In genomic region chr14:54383355-54383771, GRCm38 (mm10) we compare ENCODE assay signal across 10 mouse cellular contexts. TPM values are rescaled to one million over a fixed set of nuclear protein-coding genes. Genes with fewer than 3 reads are reported as not detected.
DNase-seq lines count a peak whose midpoint lies in the region; ATAC-seq and TF ChIP-seq lines count a peak whose summit lies in the region.
"Had no signal": no experiment of that assay in that cellular context is flagged by ENCODE, and none has a peak within 500 bp of the region (broad histone marks: within the 10 kb centered on the region; RNA-seq: fewer than 3 reads in every experiment).

No protein-coding gene starts in this region.

- 57% methylated on average over 4 of the region's 4 CpGs for WGBS in hindbrain, embryonic 13.5 days
- 47% methylated on average over 4 of the region's 4 CpGs for WGBS in hindbrain, embryonic 11.5 days
- WGBS in intestine, embryonic 16.5 days = 31% methylated on average over 4 of the region's 4 CpGs
- WGBS in liver, embryonic 16.5 days (ENCODE audit: insufficient replicate concordance) = 29% methylated on average over 4 of the region's 4 CpGs
- 55% methylated on average over 4 of the region's 4 CpGs for WGBS in thymus, adult 2 months

- no peaks in the 10 kb centered on the region for H3K9me3 ChIP-seq in hindbrain, embryonic 13.5 days
- H3K9me3 ChIP-seq in hindbrain, embryonic 11.5 days (ENCODE audit: control insufficient read depth, low read length) = no peaks in the 10 kb centered on the region
- no peaks in the 10 kb centered on the region for H3K9me3 ChIP-seq in intestine, embryonic 16.5 days (ENCODE audit: control insufficient read depth, low read length)
- no peaks in the 10 kb centered on the region for H3K9me3 ChIP-seq in liver, embryonic 16.5 days (replicated peaks; ENCODE audit: control insufficient read depth, low read length)
- H3K9me3 ChIP-seq: limb, embryonic 12.5 days had no signal

- no peak overlapping the region for H3K4me3 ChIP-seq in hindbrain, embryonic 13.5 days
- no peak overlapping the region for H3K4me3 ChIP-seq in hindbrain, embryonic 11.5 days (ENCODE audit: low read depth, low read length)
- no peak overlapping the region for H3K4me3 ChIP-seq in intestine, embryonic 16.5 days (ENCODE audit: low read length)
- H3K4me3 ChIP-seq in liver, embryonic 16.5 days (ENCODE audit: low read depth, low read length) = no peak overlapping the region
- no peak overlapping the region for H3K4me3 ChIP-seq in thymus, adult 2 months (ENCODE audit: control insufficient read depth, insufficient read depth, low read length)
- H3K4me3 ChIP-seq: limb, embryonic 12.5 days had no signal

- no peaks in the 10 kb centered on the region for H3K4me1 ChIP-seq in hindbrain, embryonic 13.5 days (replicated peaks)
- H3K4me1 ChIP-seq in hindbrain, embryonic 11.5 days (replicated peaks; ENCODE audit: control insufficient read depth, insufficient read depth, low read length) = no peaks in the 10 kb centered on the region
- H3K4me1 ChIP-seq in intestine, embryonic 16.5 days (ENCODE audit: control insufficient read depth, insufficient read depth, low read length) = peaks cover 61% of the 10 kb centered on the region
- H3K4me1 ChIP-seq in liver, embryonic 16.5 days (ENCODE audit: control insufficient read depth, low read depth, low read length) = peaks cover 31% of the 10 kb centered on the region
- H3K4me1 ChIP-seq in thymus, adult 2 months (replicated peaks; ENCODE audit: control insufficient read depth, insufficient read depth, low read length) = 0 out of 2 replicates have a peak, but pooled peaks cover 6% of the 10 kb centered on the region

- no peak overlapping the region for H3K27ac ChIP-seq in hindbrain, embryonic 13.5 days
- no peak overlapping the region for H3K27ac ChIP-seq in hindbrain, embryonic 11.5 days (ENCODE audit: low read depth, low read length)
- peak overlapping the region; percentile 71 for H3K27ac ChIP-seq in intestine, embryonic 16.5 days (ENCODE audit: low read length)
- peak overlapping the region; percentile 81 for H3K27ac ChIP-seq in liver, embryonic 16.5 days (ENCODE audit: low read length)
- H3K27ac ChIP-seq in thymus, adult 2 months (ENCODE audit: control insufficient read depth, insufficient read depth, low read length) = no peak overlapping the region
- H3K27ac ChIP-seq: limb, embryonic 12.5 days had no signal

- H3K36me3 ChIP-seq in hindbrain, embryonic 13.5 days = no peaks in the 10 kb centered on the region
- H3K36me3 ChIP-seq in hindbrain, embryonic 11.5 days (ENCODE audit: control insufficient read depth, insufficient read depth, low read length) = no peaks in the 10 kb centered on the region
- no peaks in the 10 kb centered on the region for H3K36me3 ChIP-seq in intestine, embryonic 16.5 days (ENCODE audit: control insufficient read depth, insufficient read depth, low read length)
- H3K36me3 ChIP-seq in liver, embryonic 16.5 days (ENCODE audit: control insufficient read depth, insufficient read depth) = no peaks in the 10 kb centered on the region
- H3K36me3 ChIP-seq in thymus, adult 2 months (ENCODE audit: control insufficient read depth, insufficient read depth, low read length) = no peaks in the 10 kb centered on the region
- H3K36me3 ChIP-seq: limb, embryonic 12.5 days had no signal

- no peaks in the 10 kb centered on the region for H3K27me3 ChIP-seq in hindbrain, embryonic 13.5 days
- no peaks in the 10 kb centered on the region for H3K27me3 ChIP-seq in hindbrain, embryonic 11.5 days (ENCODE audit: control insufficient read depth, insufficient read depth, low read length)
- H3K27me3 ChIP-seq in intestine, embryonic 16.5 days (replicated peaks; ENCODE audit: control insufficient read depth, insufficient read depth, low read length) = no peaks in the 10 kb centered on the region
- no peaks in the 10 kb centered on the region for H3K27me3 ChIP-seq in liver, embryonic 16.5 days (ENCODE audit: control insufficient read depth, insufficient read depth, low read depth, low read length)
- H3K27me3 ChIP-seq in thymus, adult 2 months (ENCODE audit: control insufficient read depth, insufficient read depth, low read length) = no peaks in the 10 kb centered on the region
- H3K27me3 ChIP-seq: limb, embryonic 12.5 days had no signal

- DNase-seq in hindbrain, embryonic 11.5 days (ENCODE audit: low spot score) = no peak
- peak; percentile 64 for DNase-seq in WW6 (ENCODE audit: low read depth, low spot score)
- DNase-seq in adrenal gland, adult 2 months = no peak
- DNase-seq in right cerebral cortex, postnatal 4 days = no peak
- no peak for DNase-seq in thymus, adult 2 months

- no peak for TF ChIP-seq POLR2A in thymus, adult 2 months (IDR thresholded peaks at IDR 0.05; ENCODE audit: control insufficient read depth, extremely low read depth, insufficient read depth, low read length, poor library complexity)

- ATAC-seq in hindbrain, embryonic 13.5 days (ENCODE audit: low FRiP score) = 0 out of 2 replicates have a peak, but pooled peaks have one; percentile 36
- ATAC-seq in hindbrain, embryonic 11.5 days (ENCODE audit: low FRiP score) = no peak
- ATAC-seq in intestine, embryonic 16.5 days = peak; percentile 78
- ATAC-seq in liver, embryonic 16.5 days (ENCODE audit: low read depth) = peak; percentile 66
- ATAC-seq: forebrain, embryonic 14.5 days had no signal

- no peak overlapping the region for H3K9ac ChIP-seq in hindbrain, embryonic 13.5 days
- H3K9ac ChIP-seq in hindbrain, embryonic 11.5 days (ENCODE audit: low read depth, low read length) = no peak overlapping the region
- H3K9ac ChIP-seq in intestine, embryonic 16.5 days (ENCODE audit: low read depth, low read length) = 0 out of 2 replicates have a peak overlapping the region, but pooled peaks have one; percentile 1
- H3K9ac ChIP-seq in liver, embryonic 16.5 days (ENCODE audit: low read depth, low read length) = no peak overlapping the region
- H3K9ac ChIP-seq: limb, embryonic 12.5 days had no signal

- TF ChIP-seq CTCF in thymus, adult 2 months (IDR thresholded peaks at IDR 0.05; ENCODE audit: borderline replicate concordance, control insufficient read depth, extremely low read depth, insufficient read depth, low read length, poor library complexity) = no peak

- H3K4me2 ChIP-seq in hindbrain, embryonic 13.5 days = no peak overlapping the region
- no peak overlapping the region for H3K4me2 ChIP-seq in hindbrain, embryonic 11.5 days (replicated peaks; ENCODE audit: low read depth, low read length)
- H3K4me2 ChIP-seq in intestine, embryonic 16.5 days (ENCODE audit: low read depth, low read length) = peak overlapping the region; percentile 11; the same call in 1 of the 2 replicates
- no peak overlapping the region; the same call in 1 of the 2 replicates for H3K4me2 ChIP-seq in liver, embryonic 16.5 days (ENCODE audit: low read depth, low read length)
- H3K4me2 ChIP-seq: limb, embryonic 12.5 days had no signal

RNA-seq across cellular contexts. Expression of gene Oxa1l, which starts 22.7 kb away (rescaled TPM):
- polyA plus RNA-seq in hindbrain, embryonic 13.5 days (2015; fragmentation: Nextera tagmentation; extraction: Ambion mirVana) = 47.7 and 51.3 TPM in 2 replicates
- polyA plus RNA-seq in hindbrain, embryonic 11.5 days (2014; fragmentation: Nextera tagmentation; extraction: Ambion mirVana) = 46.7 and 47.2 TPM in 2 replicates
- polyA plus RNA-seq in intestine, embryonic 16.5 days (2015; fragmentation: Nextera tagmentation; extraction: Ambion mirVana) = 42.9 and 48.6 TPM in 2 replicates
- polyA plus RNA-seq in liver, embryonic 16.5 days (2015; fragmentation: Nextera tagmentation; extraction: Ambion mirVana) = 15.9 and 17.9 TPM in 2 replicates
- total RNA-seq in adrenal gland, adult 2 months (2021) = 100 to 1,000 TPM in 1 of 2 experiments, 10 to 100 TPM in 1; 95.8 to 109 TPM
- polyA plus RNA-seq in adrenal gland, adult 2 months (2012; rRNA removed) = 461 and 500 TPM in 2 replicates
- polyA plus RNA-seq in thymus, adult 2 months (2012; rRNA removed) = 177 and 188 TPM in 2 replicates

RNA-seq across cellular contexts. Expression of gene Slc7a7, which starts 34.2 kb away (rescaled TPM):
- polyA plus RNA-seq in hindbrain, embryonic 13.5 days (2015; fragmentation: Nextera tagmentation; extraction: Ambion mirVana) = 5.9 and 6.0 TPM in 2 replicates
- 4.3 and 4.8 TPM in 2 replicates for polyA plus RNA-seq in hindbrain, embryonic 11.5 days (2014; fragmentation: Nextera tagmentation; extraction: Ambion mirVana)
- polyA plus RNA-seq in intestine, embryonic 16.5 days (2015; fragmentation: Nextera tagmentation; extraction: Ambion mirVana) = 93.8 and 111 TPM in 2 replicates
- polyA plus RNA-seq in liver, embryonic 16.5 days (2015; fragmentation: Nextera tagmentation; extraction: Ambion mirVana) = 9.5 and 10.5 TPM in 2 replicates
- 1 to 10 TPM; 2.8 to 3.9 TPM for total RNA-seq in adrenal gland, adult 2 months (2021)
- 3.7 and 4.2 TPM in 2 replicates for polyA plus RNA-seq in adrenal gland, adult 2 months (2012; rRNA removed)
- 24.2 and 29.3 TPM in 2 replicates for polyA plus RNA-seq in thymus, adult 2 months (2012; rRNA removed)

RNA-seq across cellular contexts. Expression of gene Mrpl52, which starts 43.3 kb away (rescaled TPM):
- polyA plus RNA-seq in hindbrain, embryonic 13.5 days (2015; fragmentation: Nextera tagmentation; extraction: Ambion mirVana) = 298 and 306 TPM in 2 replicates
- polyA plus RNA-seq in hindbrain, embryonic 11.5 days (2014; fragmentation: Nextera tagmentation; extraction: Ambion mirVana) = 206 and 231 TPM in 2 replicates
- 249 and 267 TPM in 2 replicates for polyA plus RNA-seq in intestine, embryonic 16.5 days (2015; fragmentation: Nextera tagmentation; extraction: Ambion mirVana)
- polyA plus RNA-seq in liver, embryonic 16.5 days (2015; fragmentation: Nextera tagmentation; extraction: Ambion mirVana) = 161 and 178 TPM in 2 replicates
- total RNA-seq in adrenal gland, adult 2 months (2021) = 100 to 1,000 TPM; 162 to 202 TPM
- polyA plus RNA-seq in adrenal gland, adult 2 months (2012; rRNA removed) = 2,091 and 3,081 TPM in 2 replicates
- polyA plus RNA-seq in thymus, adult 2 months (2012; rRNA removed) = 211 and 214 TPM in 2 replicates

RNA-seq across cellular contexts. Expression of gene Mmp14, which starts 48.0 kb away (rescaled TPM):
- polyA plus RNA-seq in hindbrain, embryonic 13.5 days (2015; fragmentation: Nextera tagmentation; extraction: Ambion mirVana) = 49.1 and 54.9 TPM in 2 replicates
- 71.2 and 73.1 TPM in 2 replicates for polyA plus RNA-seq in hindbrain, embryonic 11.5 days (2014; fragmentation: Nextera tagmentation; extraction: Ambion mirVana)
- 89.7 and 90.7 TPM in 2 replicates for polyA plus RNA-seq in intestine, embryonic 16.5 days (2015; fragmentation: Nextera tagmentation; extraction: Ambion mirVana)
- 22.9 and 25.3 TPM in 2 replicates for polyA plus RNA-seq in liver, embryonic 16.5 days (2015; fragmentation: Nextera tagmentation; extraction: Ambion mirVana)
- 10 to 100 TPM; 36.2 to 39.9 TPM for total RNA-seq in adrenal gland, adult 2 months (2021)
- 173 and 192 TPM in 2 replicates for polyA plus RNA-seq in adrenal gland, adult 2 months (2012; rRNA removed)
- 76.5 and 89.3 TPM in 2 replicates for polyA plus RNA-seq in thymus, adult 2 months (2012; rRNA removed)

Comparison
In these comparisons a context has a peak if more than half of its experiments do, and no peak if none do; other contexts are left out.
1. H3K27ac ChIP-seq: peak in intestine, embryonic 16.5 days (single experiment) and liver, embryonic 16.5 days (single experiment); none in hindbrain, embryonic 13.5 days (single experiment), hindbrain, embryonic 11.5 days (single experiment) and thymus, adult 2 months (single experiment).